Mouse (Mus musculus): ENCODE data around the gene Lim2.
"Not testable (repeated sequence)": the region's sequence is repeated elsewhere in the genome, so short reads cannot be mapped to it uniquely, and the experiment has no call there.

Gene Lim2

DNA sequence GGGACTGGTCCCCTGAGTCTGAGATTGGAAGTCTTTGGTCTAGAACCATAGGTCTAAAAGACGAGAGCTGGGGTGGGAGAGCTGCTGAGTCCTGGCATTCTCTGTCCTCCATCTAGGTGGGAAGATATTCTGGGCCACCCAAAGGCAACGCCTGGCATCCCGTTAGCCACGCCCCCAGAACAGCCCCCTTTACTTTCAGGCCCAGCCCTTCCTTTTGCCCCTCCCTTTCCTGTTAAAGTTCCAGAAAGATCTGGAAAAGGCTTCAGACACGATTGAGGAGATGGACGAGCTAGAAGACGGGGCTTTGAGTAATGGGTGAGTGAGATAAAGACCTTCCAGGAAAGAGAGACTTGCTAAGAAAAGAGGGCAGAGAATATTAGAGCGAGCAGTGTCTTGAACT is at the start of gene Lim2:
Lim2 (plus strand) TSS at position 265 of the 400 bp plus-strand sequence.
- DNase-seq: no peak

DNA sequence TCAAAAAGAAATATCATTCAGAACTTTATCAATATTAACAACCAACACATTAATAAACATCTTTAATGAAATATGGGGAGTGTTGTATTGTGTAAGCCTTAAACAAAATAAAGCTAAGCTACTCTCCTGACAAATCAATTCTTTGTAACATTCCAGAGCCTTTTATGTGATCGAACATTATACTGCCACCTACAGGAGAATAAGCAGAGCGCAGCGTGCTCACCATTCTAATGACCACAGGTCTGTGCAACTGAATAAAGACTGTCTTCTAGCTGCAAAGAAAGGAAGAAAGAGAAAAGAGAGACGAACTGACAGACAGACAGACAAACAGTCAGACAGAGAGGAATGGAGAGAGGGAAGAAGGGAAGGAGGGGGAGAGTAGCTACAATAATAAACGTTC is 49.2 kb upstream of the Lim2 start:
- DNase-seq: peak; percentile 20 to 63

DNA sequence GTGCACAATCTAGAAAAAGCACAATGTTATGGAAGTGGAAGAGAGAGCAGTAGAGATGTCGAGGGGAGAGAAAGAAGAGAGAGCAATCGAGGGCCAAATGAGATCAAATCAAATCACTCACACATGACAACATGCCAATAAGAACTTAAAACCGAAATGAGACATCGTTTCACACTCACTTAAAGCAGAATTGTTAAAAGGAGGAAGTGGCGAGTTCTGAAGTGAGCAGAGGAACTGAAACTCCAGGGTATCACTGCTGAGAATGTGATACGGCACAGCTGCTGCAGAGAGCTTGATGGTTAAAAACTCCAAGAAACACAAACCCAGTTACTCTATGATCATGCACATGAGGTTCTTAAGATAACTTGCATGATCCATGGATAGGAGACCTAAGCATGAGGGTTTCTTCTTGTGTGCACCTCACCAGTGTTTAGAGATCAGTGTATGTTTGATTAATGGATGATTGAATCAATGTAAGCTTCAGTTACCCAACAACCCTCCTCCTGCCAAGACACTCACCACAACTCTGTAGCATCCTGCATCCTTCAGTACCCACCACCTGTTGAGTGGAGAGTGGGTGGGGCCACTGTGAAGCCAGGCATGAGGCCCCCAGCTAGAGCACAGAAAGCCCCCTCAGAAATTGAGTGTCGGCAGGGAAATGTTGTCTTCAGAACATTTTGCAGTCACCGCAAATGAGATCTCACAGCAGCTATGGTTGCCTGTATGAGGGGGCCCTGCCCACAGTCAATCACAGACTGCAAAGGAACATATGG is 34.9 kb upstream of the Lim2 start:
- DNase-seq: no peak

DNA sequence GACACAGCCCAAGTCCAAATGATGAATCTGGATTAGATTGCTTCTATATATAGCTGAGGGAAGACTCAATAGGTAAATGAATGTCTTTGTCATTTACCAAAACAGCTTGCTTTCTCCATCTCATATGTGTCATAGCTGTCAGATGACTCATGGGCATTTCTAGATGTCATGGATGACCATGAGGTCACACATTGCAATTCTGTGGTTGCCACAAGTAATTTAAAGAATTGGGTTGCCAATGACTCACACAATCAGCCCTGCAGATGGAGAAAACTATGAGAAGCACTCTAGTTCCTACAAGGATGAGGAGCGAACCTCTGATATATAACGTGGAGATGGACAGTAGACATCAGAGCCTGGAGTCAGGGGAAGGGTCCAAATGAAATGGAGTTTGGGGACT is 28.0 kb upstream of the Lim2 start:
- no peak for DNase-seq

DNA sequence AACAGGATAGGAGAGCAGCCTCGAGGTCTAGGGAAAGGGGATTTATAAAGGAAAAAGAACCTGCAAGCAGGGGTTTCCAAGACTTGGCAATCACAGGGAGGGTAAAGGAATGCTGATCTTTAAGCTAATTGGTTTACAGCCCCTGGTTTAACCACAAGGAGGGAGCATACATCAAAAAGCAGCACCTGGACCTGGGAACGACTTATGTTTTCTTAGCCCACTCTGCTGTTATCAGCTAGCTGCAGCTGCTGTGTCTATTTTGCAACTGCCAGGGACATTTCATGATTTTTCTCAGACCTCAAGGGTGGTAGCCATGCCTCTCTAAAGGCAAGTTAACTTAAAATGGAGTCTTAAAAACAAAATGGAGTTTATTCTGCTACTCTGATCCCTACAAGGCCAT is 24.8 kb upstream of the Lim2 start:
- DNase-seq: no peak

DNA sequence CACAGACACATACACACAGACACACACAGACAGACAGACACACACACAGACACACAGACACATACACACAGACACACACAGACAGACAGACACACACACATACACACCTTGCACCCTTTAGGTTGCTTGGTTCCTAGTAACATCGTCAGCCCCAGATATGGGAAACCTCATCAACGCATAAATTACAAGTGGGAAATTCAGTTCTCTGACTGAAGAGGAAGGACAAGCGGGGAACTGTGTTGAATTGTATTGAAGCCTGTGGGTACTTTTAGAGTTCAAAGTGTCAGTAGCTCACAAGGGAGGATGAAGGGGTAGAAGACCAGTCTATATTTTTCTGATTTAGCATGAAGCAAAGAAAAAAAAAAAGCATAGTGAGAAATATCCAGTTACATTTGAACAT is 19.9 kb upstream of the Lim2 start:
- no peak for DNase-seq

DNA sequence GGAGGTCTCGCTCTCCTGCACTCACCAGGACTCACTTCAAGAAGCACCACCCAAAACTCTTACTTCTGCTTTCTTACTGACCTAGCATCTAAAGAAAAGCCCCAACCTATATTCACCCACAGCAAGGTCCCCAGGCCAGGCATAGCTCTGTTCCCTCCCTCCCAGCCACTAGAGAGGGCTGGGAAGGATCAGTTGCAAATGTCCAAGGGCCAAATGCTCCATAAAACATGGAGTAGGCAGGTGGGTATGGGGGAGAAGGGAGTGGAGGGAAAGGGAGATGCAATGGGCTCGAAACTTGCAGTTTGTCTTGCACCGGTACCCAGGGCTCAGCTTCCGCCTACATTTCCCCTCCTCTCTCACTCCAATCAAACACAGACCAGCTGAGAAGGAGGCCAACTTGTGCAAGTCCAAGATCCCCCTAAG is 19.3 kb upstream of the Lim2 start, which contains the start of gene Siglecg:
Siglecg (plus strand) TSS at position 74 of the 423 bp plus-strand sequence.
- DNase-seq: no peak

DNA sequence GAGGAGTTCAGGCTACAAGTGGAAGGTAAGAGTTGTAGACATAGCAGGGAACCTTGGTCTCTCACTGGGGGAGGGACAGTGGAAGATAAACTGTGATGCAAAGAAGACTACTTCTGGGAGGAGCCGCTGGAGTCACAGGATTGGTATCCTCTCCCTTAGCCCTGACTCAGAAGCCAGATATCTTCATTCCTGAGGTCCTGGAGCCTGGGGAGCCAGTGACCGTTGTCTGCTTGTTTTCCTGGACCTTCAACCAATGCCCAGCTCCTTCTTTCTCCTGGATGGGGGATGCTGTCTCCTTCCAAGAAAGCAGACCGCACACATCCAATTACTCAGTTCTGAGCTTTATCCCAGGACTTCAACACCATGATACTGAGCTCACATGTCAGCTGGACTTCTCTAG is 18.4 kb upstream of the Lim2 start:
- no peak for DNase-seq

DNA sequence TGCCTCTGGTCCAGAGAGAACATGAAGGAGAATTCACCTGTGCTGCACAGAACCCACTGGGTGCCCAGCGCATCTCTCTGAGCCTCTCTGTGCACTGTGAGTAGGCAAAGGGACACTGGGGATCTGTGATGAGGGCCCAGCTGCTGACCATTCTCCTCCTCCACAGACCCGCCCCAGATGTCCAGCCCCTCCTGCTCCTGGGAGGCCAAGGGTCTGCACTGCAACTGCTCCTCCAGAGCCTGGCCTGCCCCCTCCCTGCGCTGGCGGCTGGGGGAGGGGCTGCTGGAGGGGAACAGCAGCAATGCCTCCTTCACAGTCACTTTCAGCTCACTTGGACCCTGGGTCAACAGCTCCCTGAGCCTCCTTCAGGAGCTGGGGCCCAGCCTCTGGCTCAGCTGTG is 15.7 kb upstream of the Lim2 start:
- DNase-seq: not testable (repeated sequence)

DNA sequence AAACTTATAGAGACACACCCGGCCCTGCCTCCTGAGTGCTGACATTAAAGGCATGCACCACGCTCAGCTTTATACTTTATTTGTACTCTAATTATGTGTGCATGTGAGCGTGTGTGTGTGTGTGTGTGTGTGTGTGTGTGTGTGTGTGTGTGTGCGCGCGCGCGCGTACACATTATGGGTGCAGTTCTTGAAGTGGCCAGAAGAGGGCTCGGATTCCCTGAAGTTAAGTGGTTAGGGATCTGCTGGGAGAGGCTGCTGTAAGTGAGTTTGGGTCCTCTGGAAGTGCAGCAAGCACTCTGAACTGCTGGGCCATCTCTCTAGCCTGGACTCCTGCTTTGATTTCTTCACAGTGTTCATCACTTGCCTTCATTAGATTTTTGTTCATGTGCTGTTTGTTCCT is 10.2 kb upstream of the Lim2 start:
- peak in 1 of 2 experiments; percentile 17 for DNase-seq

DNA sequence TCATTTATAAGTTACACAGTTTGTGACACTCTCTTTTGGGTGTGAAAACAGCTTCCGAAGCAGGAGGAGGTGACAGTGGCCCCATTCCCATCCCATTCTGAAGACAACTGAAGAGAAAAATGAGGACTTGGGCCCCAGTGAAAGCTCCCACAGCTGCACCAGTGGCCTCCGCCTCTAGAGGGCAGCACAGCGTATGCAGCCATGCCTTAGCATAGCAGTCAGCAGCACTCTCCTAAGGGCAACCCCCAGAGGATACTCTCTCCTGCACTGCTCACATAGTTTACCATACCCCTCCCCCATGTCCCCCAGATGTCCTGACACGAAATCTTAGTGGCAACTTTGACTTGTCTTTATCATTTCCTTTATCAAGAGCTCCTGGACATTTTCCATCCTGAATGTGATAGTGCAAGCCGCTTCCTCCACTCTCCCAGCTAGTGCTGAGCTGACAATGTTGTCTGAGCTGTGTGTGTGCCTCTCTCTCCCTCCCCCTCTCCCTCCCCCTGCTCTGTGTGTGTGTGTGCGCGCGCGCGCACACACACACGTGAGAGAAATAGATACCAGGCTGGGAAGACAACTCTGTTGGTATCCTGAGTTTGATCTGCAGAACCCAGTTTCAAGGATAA is 4.4 kb upstream of the Lim2 start:
- peak; percentile 86 to 96 for DNase-seq

DNA sequence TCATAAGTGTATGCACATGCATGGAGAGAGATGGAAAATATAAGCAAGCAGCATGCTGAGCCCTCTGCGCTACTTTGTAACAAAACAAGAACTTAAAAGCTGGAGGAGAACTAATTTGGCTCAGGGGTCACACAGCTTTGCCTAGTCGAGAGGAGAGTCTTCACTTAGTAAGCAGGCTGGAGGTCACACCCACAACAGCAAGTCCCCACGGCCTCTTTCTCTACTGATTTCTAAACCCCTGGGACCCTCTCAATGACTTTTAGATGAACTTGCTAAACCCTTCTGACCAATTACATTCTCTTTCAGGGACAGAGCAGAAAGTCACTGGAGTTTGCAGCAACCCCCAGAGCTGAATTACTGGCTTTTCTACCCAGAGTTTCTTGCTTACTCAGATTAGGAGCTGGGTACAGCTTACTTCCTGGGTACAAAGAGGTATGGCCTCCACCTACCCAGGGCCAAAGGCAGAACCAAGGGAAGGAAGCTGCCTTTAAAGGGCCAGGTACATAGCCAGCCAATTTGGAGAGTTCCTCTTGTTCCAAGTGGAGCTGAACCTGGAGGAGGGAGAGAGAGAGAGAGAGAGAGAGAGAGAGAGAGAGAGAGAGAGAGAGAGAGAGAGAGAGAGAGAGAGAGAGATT is 3.4 kb upstream of the Lim2 start:
- no peak for DNase-seq

DNA sequence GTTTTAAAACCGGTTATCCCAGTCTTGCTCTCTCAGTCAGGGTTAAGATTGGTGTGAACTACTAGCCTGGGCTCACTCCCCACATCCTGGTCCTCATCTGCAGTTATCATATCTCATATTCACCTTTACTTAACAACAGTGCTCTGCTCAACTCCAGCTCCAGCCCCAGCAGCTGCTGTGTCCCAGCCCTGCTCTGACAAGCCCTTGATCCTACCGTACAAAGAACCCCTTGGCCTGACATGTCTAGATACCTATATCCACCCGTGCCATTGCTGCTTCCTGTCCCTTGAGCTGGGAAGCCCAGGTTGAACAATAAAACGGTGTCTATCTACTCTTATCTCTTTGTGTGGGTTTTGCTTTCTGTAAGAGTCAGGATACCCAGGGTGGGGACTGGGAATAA is 2.0 kb downstream of the Lim2 start:
- no peak for DNase-seq

DNA sequence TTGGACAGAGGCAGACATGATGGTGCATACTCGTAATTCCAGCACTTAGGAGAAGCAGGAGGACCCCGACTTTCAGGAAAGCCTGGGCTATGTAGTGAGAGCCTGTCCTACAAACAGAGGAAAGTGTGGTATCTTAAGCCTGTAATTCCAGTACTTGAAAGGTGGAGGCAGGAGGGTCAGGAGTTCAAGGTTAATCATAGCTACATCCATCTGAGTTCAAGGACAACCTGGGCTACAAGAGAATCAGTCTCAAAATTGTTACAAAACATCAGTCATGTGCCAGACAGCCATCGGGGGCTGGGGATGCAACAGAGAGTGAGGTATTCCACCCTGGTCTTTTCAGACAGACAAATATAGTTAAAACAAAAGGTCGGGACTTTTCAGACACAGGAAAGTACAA is 5.4 kb downstream of the Lim2 start:
- no peak for DNase-seq

DNA sequence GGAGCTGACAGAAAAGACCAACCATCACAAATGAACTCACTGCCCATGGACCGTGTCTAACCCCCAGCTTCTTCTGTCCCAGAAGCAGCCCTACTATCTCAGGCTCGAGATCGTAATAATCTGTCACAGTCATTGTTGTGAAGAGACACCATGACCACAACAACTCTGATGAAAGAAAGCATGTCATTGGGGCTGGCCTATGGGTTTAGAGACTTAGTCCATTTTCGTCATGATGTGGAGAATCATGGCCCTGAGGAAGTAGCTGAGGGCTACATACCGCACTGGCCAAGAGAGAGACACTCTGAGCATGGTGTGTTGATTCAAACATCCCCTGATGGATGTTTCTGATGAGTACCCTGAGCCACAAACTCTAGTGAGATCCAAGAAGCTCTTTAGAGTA is 7.2 kb downstream of the Lim2 start:
- DNase-seq: no peak

DNA sequence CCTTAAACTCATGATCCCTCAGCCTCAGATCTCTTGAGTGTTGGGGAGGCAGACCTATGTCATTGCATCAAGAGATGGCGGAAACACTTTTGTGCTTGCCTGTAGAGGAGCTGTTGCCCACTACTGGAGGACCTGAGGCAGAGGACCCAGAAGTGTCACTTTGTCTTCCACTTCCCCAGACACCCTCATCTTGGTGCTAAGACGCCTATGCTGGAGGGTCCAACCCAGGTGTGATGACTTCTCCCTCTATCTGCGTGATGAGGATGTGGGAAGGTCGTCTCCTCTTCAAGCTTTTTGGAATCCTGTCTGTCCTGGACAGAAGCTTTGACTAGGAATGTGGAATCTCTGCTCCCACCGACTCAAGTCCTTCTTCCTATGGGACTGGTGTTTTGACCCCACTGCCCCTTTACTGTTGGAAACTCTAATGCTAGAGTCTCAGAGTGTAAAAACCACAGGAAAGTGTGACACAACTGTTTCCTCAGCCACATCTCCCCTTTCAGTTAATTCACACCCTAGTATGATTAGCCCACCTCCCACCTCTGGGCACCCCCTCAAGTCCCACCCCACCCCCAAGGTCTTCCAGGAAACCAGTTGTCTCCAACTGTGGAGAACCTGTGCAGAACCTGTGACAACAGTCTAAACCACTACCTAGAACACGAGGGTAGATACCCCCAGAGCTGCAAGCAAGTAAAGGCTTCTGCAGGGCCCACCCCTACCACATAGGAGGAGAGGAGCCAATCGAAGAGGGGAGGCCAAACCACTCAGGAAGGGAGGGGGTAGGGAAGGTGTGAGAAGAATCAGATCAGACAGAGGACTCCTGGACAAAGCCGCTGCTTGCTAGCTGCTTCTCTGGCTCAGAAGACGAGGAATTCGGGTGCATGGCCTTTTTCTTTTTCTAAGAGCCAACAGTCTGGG is 9.1 kb downstream of the Lim2 start, which contains the start of gene Nkg7:
Nkg7 (plus strand) TSS at position 733 of the 915 bp plus-strand sequence.
- no peak for DNase-seq

DNA sequence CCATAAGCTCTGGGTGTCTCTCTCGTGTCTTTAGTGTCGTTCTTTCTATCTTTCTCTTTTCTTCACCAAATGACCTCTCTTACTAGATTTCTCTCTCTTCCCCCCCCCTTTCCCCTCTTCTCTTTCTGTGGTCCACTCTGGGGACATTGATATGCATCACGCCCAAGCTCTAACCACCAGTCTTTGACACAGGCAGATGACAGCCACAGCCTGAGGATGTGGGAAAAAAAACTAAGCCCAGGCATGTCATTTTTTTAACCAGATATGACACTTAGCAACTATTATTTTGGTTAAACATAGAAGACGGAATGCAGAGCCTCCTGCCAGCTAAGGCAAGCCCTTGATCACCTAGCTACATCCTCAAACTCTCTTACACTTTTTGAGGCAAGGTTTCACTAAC is 11.1 kb downstream of the Lim2 start:
- no peak for DNase-seq

DNA sequence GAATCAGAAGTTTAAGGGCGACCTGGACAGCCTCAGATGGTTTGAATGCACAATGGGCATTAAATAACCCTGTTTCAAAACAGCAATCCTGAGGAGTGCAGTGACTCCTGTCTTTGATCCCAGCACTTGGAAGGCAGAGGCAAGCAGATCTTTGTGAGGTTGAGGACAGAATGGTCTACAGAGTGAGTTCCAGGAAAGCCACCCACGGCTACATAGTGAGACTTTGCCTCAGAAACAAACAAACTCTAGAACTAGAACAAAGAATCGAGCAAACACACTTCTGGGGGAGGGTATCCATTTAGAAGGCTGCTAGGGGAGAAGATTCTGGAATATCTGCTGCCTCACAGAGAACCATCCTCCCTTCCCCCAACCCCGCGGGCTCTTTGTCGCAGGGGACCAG is 13.0 kb downstream of the Lim2 start, which contains the start of gene Cldnd2:
Cldnd2 (plus strand) TSS at position 301 of the 400 bp plus-strand sequence.
- DNase-seq: no peak

DNA sequence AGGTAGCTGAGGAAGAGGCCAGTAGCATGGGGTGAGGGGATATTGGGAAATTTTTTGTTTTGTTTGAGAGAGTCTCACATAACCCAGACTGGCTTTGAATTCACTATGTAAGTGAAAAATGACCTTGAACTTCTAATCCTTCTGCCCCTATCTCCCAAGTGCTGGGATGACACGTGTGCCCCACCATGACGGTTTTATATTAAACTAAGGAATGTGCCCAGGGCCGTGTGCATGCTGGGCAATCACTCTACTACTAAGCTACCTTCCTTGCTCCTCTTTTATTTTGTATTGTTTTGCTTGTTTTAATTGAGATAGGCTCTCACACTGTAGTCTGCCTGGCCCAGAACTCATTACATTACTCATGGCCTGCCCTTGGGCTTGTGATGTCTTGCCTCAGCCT is 13.6 kb downstream of the Lim2 start:
- DNase-seq: peak; percentile 40 to 60

DNA sequence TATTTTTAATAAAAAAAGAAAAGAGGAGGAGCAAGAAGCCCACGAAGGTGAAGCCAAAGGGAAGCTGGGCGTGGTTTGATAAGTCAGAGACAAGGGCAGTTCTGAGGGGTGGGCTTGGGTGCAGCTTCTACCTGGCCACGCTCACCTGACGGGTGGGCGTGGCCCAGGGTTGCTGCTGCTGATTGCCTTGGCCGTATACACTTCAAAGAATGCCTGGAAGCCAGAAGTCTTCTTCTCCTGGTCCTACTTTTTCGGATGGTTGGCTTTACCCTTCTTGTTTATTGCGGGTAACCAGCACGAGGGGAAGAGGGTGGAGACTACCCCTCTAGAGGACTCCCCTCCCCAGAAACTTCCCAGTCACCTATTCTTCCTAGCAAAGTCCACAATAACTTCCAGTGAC is 15.2 kb downstream of the Lim2 start:
- peak in 1 of 2 experiments; percentile 32 for DNase-seq

DNA sequence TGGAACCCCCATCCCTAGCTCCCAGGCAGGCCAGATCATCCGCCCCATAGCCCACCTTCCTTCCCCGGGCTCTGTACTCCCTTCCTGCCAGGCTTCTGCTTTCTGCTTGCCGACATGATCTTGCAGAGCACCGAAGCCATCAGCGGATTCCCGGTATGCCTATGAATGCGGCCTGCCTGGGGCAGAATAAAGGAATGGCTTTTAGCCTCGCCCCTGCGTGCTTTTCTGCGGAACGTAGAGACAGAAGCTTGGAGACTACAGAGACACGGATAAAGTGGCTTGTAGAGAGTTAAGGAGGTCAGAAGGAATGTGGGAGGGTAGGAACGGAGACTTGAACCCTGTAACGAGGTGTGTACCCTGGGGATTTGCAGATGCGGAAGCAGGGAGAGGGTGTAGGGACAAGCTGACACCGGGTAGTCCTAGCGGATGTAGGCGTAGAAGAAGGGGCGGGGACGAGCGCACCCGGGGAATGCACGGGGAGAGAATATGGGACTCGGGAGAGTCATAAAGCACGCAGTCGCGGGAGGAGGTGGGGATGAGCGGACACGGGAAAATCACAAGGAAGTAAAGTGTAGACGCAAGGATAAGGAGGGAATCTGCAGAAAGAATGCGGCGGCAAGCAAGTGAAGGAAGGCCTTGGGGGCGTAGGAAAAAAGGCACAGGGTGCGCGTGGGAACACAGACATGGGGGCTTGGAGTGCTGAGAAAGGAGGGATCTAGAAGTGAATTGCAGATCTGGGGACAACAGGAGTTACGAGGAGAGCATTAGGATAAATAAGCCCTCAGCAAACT is 15.9 kb downstream of the Lim2 start:
- DNase-seq: peak; percentile 89 to 92

DNA sequence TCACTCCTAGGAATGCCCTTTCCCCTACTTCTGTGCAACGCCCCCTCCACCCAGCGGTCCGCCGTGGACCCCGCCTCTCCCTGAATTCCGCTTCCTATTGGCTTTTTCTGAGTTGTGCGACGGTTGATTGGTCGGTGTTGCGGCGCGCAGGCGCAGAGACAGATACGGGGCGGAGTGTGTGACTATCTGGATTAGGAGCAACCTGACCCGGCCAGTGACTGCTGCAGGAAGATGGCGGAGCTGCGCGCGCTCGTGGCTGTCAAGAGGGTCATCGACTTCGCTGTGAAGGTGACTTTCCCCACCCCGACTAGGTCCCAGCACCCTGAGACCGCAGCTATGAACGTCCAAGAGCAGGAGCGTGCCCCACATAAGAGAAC is 16.4 kb downstream of the Lim2 start, which contains the start of the genes Etfb and Gm45233:
Etfb (plus strand) TSS at position 167 of the 377 bp plus-strand sequence.
Gm45233 (plus strand) TSS at position 212 of the 377 bp plus-strand sequence.
- DNase-seq: peak; percentile 97 to 98

Data from kidney, postnatal 36 days (tissue).